In genomic region chr19:4441090-4441591, GRCm38 (mm10) we compare ENCODE assay signal across 8 mouse cellular contexts. TPM values are rescaled to one million over a fixed set of nuclear protein-coding genes. Genes with fewer than 3 reads are reported as not detected.
A peak's percentile ranks its signal among the peaks of the same experiment; 100 is the strongest.
DNase-seq lines count a peak whose midpoint lies in the region; ATAC-seq and TF ChIP-seq lines count a peak whose summit lies in the region.
"Had no signal": no experiment of that assay in that cellular context is flagged by ENCODE, and none has a peak within 500 bp of the region (broad histone marks: within the 10 kb centered on the region; RNA-seq: fewer than 3 reads in every experiment).

No protein-coding gene starts in this region.

- H3K4me1 ChIP-seq in liver, embryonic 15.5 days (replicated peaks), result peaks cover 38% of the 10 kb centered on the region
- peaks cover 20% of the 10 kb centered on the region for H3K4me1 ChIP-seq in small intestine, adult 2 months (ENCODE audit: control insufficient read depth, insufficient read depth, insufficient read length, low read length)

- ATAC-seq in liver, embryonic 15.5 days (ENCODE audit: insufficient read depth), result no peak

- H3K36me3 ChIP-seq in liver, embryonic 15.5 days (replicated peaks), result no peaks in the 10 kb centered on the region
- H3K36me3 ChIP-seq in small intestine, adult 2 months (ENCODE audit: control insufficient read depth, insufficient read depth, low read length), result no peaks in the 10 kb centered on the region

- 19% methylated on average over 6 of the region's 6 CpGs for WGBS in liver, embryonic 15.5 days (ENCODE audit: insufficient replicate concordance)
- 10% methylated on average over 6 of the region's 6 CpGs for WGBS in small intestine, adult 2 months

- H3K4me3 ChIP-seq in liver, embryonic 15.5 days (replicated peaks), result no peak overlapping the region
- 0 out of 2 replicates have a peak overlapping the region, but pooled peaks have one; percentile 13 for H3K4me3 ChIP-seq in small intestine, adult 2 months (ENCODE audit: low read depth, low read length)

- 0 out of 2 replicates have a peak overlapping the region, but pooled peaks have one; percentile 59 for H3K27ac ChIP-seq in liver, embryonic 15.5 days (replicated peaks)
- H3K27ac ChIP-seq in small intestine, adult 2 months (ENCODE audit: insufficient read depth, low read depth, low read length), result peak overlapping the region; percentile 98

- peaks cover 45% of the 10 kb centered on the region for H3K27me3 ChIP-seq in liver, embryonic 15.5 days
- no peaks in the 10 kb centered on the region for H3K27me3 ChIP-seq in small intestine, adult 2 months (ENCODE audit: control insufficient read depth, insufficient read depth, low read length)

- no peak for TF ChIP-seq CTCF in small intestine, adult 2 months (IDR thresholded peaks at IDR 0.05; ENCODE audit: extremely low read depth, insufficient read length, insufficient replicate concordance, low read depth, low read length)

- no peaks in the 10 kb centered on the region for H3K9me3 ChIP-seq in liver, embryonic 15.5 days (replicated peaks)

- H3K4me2 ChIP-seq in liver, embryonic 15.5 days, result no peak overlapping the region

- H3K9ac ChIP-seq in liver, embryonic 15.5 days, result no peak overlapping the region

- peak; percentile 30 for DNase-seq in right cerebral cortex, postnatal 14 days
- DNase-seq in right cerebral cortex, postnatal 10 days (ENCODE audit: low spot score in 2 of 2), result no peak
- peak; percentile 71 for DNase-seq in adrenal gland, postnatal 10 days
- peak; percentile 60 for DNase-seq in embryo, embryonic 9.5 days (ENCODE audit: extremely low spot score)
- DNase-seq in induced T-regulatory cell, adult 2 months (ENCODE audit: low read depth), result peak; percentile 92

- no peak for TF ChIP-seq POLR2A in small intestine, adult 2 months (IDR thresholded peaks at IDR 0.05; ENCODE audit: low read depth, low read length)

RNA-seq across cellular contexts. Expression of gene Rhod, which starts 1.9 kb away (rescaled TPM):
- total RNA-seq in adrenal gland, postnatal 10 days (2021), result 10 to 100 TPM; 13.7 to 15.4 TPM
- 7.9 and 8.5 TPM in 2 replicates for polyA plus RNA-seq in liver, embryonic 15.5 days (2015; fragmentation: Nextera tagmentation; extraction: Ambion mirVana)
- polyA plus RNA-seq in small intestine, adult 2 months (2012; rRNA removed), result 56.0 and 168 TPM in 2 replicates

RNA-seq across cellular contexts. Expression of gene Syt12, which starts 36.1 kb away (rescaled TPM):
- 10 to 100 TPM; 18.8 to 22.7 TPM for total RNA-seq in adrenal gland, postnatal 10 days (2021)
- 0.12 and 0.33 TPM in 2 replicates for polyA plus RNA-seq in liver, embryonic 15.5 days (2015; fragmentation: Nextera tagmentation; extraction: Ambion mirVana)
- 9.3 and 41.8 TPM in 2 replicates for polyA plus RNA-seq in small intestine, adult 2 months (2012; rRNA removed)

RNA-seq across cellular contexts. Expression of gene Kdm2a, which starts 43.1 kb away (rescaled TPM):
- total RNA-seq in adrenal gland, postnatal 10 days (2021), result 10 to 100 TPM; 67.7 to 84.7 TPM
- 12.9 and 13.1 TPM in 2 replicates for polyA plus RNA-seq in liver, embryonic 15.5 days (2015; fragmentation: Nextera tagmentation; extraction: Ambion mirVana)
- polyA plus RNA-seq in small intestine, adult 2 months (2012; rRNA removed), result 37.8 and 100 TPM in 2 replicates

RNA-seq across cellular contexts. Expression of gene 2010003K11Rik, which starts 57.2 kb away (rescaled TPM):
- total RNA-seq in adrenal gland, postnatal 10 days (2021), result 10 to 100 TPM in 1 of 2 experiments, 1 to 10 TPM in 1; 9.4 to 16.1 TPM
- polyA plus RNA-seq in liver, embryonic 15.5 days (2015; fragmentation: Nextera tagmentation; extraction: Ambion mirVana), result 0.09 TPM in 1 of 2 replicates, not detected in the other
- polyA plus RNA-seq in small intestine, adult 2 months (2012; rRNA removed), result 84.7 and 128 TPM in 2 replicates
- total RNA-seq: layer of hippocampus, adult 18-20 months had no signal

Comparison
In these comparisons a context has a peak if more than half of its experiments do, and no peak if none do; other contexts are left out.
1. DNase-seq: peak in right cerebral cortex, postnatal 14 days (single experiment), adrenal gland, postnatal 10 days (single experiment), embryo, embryonic 9.5 days (single experiment) and induced T-regulatory cell, adult 2 months (single experiment); none in right cerebral cortex, postnatal 10 days (0 of 2).